Mouse (Mus musculus) C2C12 (cell line): ENCODE measurements around the gene Krt86. TPM values are rescaled to one million over a fixed set of nuclear protein-coding genes. Genes with fewer than 3 reads are reported as not detected.

Experiments used
- H3K27me3 ChIP-seq: one replicate; pipeline ENCODE4 v1.6.1; 2011; ENCODE audit not compliant: control insufficient read depth, insufficient read depth, insufficient read length
- H3K36me3 ChIP-seq: one replicate; pipeline ENCODE4 v1.6.1; 2011; ENCODE audit not compliant: control insufficient read depth, insufficient read depth
- H3K4me3 ChIP-seq: one replicate; pipeline ENCODE4 v1.5.1; 2011; ENCODE audit warnings: mild to moderate bottlenecking, control low read depth; ENCODE audit not compliant: poor library complexity, insufficient read depth, severe bottlenecking
- H3K79me2 ChIP-seq: one replicate; pipeline ENCODE4 v1.6.1; 2011; ENCODE audit not compliant: control insufficient read depth, insufficient read depth
- H3K79me3 ChIP-seq: one replicate; pipeline ENCODE4 v1.6.1; 2011; ENCODE audit warnings: low read depth, control low read depth
- H3ac ChIP-seq: one replicate; pipeline ENCODE3; 2011; ENCODE audit warnings: low read depth; ENCODE audit not compliant: control insufficient read depth, insufficient read length
- CEBPB ChIP-seq: IDR thresholded peaks from one replicate; pipeline ENCODE4 v1.6.1; 2011; ENCODE audit warnings: low read depth, mild to moderate bottlenecking, control low read depth, moderate library complexity
- CTCF ChIP-seq: IDR thresholded peaks from one replicate; pipeline ENCODE4 v1.5.1; 2011; ENCODE audit not compliant: control insufficient read depth, insufficient read depth, insufficient read length
- FOSL1 ChIP-seq: IDR thresholded peaks from one replicate; pipeline ENCODE4 v1.8.0; 2011; ENCODE audit warnings: mild to moderate bottlenecking, low read length; ENCODE audit not compliant: poor library complexity, insufficient read depth, severe bottlenecking
- MAX ChIP-seq: IDR thresholded peaks from one replicate; pipeline ENCODE4 v1.6.1; 2011; ENCODE audit warnings: mild to moderate bottlenecking, control low read depth
- MYOD1 ChIP-seq: IDR thresholded peaks from one replicate; pipeline ENCODE4 v1.6.1; 2011; ENCODE audit warnings: low read depth; ENCODE audit not compliant: control insufficient read depth, insufficient read length
- MYOG ChIP-seq: IDR thresholded peaks from one replicate; pipeline ENCODE4 v1.6.1; 2011; ENCODE audit not compliant: control insufficient read depth, insufficient read length; ENCODE audit errors: extremely low read depth
- USF1 ChIP-seq: IDR thresholded peaks from one replicate; pipeline ENCODE4 v1.6.1; 2011; ENCODE audit warnings: low read depth, mild to moderate bottlenecking, control low read depth, moderate library complexity
- polyA plus RNA-seq: library from polyadenylated mRNA; unstranded; fragments of >200 nt; fragmentation: generic; extraction: Trizol; gene quantifications from one replicate; pipeline ENCODE4 v1.2.1, GENCODE M21; 2012; ENCODE audit warnings: missing spikeins

Krt86 gene
- polyA plus RNA-seq, 1 experiment: not detected

GRCm38 (mm10) chr15:101447444-101447843 lies 25.8 kb upstream of the Krt86 start, which contains the start of gene Krt88:
Gene Krt88 (plus strand): TSS chr15:101447744.
- TF ChIP-seq MYOG: no peak
- no peak for TF ChIP-seq MAX
- no peak for TF ChIP-seq MYOD1
- TF ChIP-seq CTCF: no peak
- no peak for TF ChIP-seq FOSL1
- no peak for TF ChIP-seq USF1
- TF ChIP-seq CEBPB: no peak
- no peak within 1 kb of the TSS for H3ac ChIP-seq
- no peaks in the 10 kb centered on the region for H3K79me2 ChIP-seq
- no peaks in the 10 kb centered on the region for H3K79me3 ChIP-seq
- no peaks in the 10 kb centered on the region for H3K36me3 ChIP-seq
- H3K27me3 ChIP-seq: peaks cover 20% of the 10 kb centered on the region
- H3K4me3 ChIP-seq: no peak within 1 kb of the TSS

DNA sequence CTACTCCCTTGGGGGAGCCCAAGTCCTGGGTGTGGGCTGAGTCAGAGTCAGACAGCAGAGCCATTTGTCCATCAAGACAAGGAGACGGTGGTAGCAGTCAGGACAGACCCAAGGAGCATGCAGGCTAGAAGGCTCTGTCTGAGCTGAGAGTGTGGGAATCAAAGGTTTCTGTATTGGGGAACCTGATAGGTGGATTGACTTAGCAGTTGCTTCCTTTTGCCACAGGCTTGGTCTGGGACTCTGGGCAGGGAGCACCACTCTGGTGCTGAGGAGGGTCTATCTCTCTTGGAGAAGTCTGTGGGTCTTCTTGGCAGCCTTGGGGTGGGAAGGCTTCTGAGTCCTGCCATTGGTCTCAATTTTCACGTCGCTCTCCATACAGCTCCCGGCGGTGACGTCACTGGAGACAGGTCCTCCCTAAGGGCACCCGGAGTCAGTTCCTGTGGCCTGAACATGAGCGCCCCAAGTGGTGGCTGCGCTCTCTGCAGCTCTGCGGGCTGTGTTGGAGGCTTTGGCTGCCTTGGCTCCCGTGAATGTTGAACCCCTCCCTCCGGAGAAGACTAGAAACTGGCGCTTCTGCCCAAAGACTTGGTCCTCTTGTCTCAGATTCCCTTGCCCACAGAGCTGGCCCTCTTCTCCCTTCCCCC lies 20.1 kb upstream of the Krt86 start:
- no peak overlapping the region for H3K4me3 ChIP-seq
- no peaks in the 10 kb centered on the region for H3K79me3 ChIP-seq
- H3K27me3 ChIP-seq: peaks cover 7% of the 10 kb centered on the region
- H3K36me3 ChIP-seq: no peaks in the 10 kb centered on the region
- no peaks in the 10 kb centered on the region for H3K79me2 ChIP-seq
- TF ChIP-seq MYOD1 (no peak), CEBPB (no peak), CTCF (peak; percentile 81), FOSL1 (peak; percentile 18), MAX (peak; percentile 14)
- no peak overlapping the region for H3ac ChIP-seq

DNA sequence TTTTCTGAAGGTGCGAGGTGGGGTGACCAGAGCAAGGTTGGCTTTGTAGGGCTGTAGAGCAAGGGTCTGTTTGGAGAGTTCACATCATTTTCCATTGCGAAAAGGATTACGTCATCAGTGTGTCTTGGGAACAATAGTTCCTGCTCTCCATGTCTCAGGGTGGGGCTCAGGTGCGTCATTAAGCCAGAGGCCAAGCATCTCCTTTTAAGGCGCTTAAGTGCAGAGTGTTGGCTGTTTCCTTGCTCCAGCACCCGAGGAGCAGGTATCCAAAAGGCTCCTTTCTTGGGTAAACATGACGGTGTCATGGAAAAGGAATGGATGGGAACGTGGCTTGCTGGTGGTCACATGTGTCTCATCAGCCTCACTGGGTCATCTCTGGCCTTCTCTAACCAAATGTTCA lies 18.5 kb upstream of the Krt86 start:
- Histone ChIP-seq H3ac (peak overlapping the region; percentile 8), H3K4me3 (no peak overlapping the region), H3K79me3 (no peaks in the 10 kb centered on the region), H3K27me3 (no peaks in the 10 kb centered on the region), H3K36me3 (no peaks in the 10 kb centered on the region), H3K79me2 (no peaks in the 10 kb centered on the region)
- peak; percentile 73 for TF ChIP-seq CEBPB
- TF ChIP-seq MYOG: no peak
- TF ChIP-seq USF1: peak; percentile 23
- TF ChIP-seq FOSL1: no peak

- peak; percentile 59 for TF ChIP-seq MYOD1
- TF ChIP-seq FOSL1: peak; percentile 88
- no peak for TF ChIP-seq CEBPB
- TF ChIP-seq CTCF: no peak
- peak; percentile 83 for TF ChIP-seq MAX
- TF ChIP-seq MYOG: no peak
- TF ChIP-seq USF1: no peak
- no peak overlapping the region for H3K4me3 ChIP-seq
- no peaks in the 10 kb centered on the region for H3K27me3 ChIP-seq
- H3K79me3 ChIP-seq: no peaks in the 10 kb centered on the region
- H3ac ChIP-seq: peak overlapping the region; percentile 8
- no peaks in the 10 kb centered on the region for H3K79me2 ChIP-seq
- H3K36me3 ChIP-seq: no peaks in the 10 kb centered on the region
These were observed 18.0 kb upstream of the Krt86 start for GRCm38 (mm10) chr15:101455292-101455691.

DNA sequence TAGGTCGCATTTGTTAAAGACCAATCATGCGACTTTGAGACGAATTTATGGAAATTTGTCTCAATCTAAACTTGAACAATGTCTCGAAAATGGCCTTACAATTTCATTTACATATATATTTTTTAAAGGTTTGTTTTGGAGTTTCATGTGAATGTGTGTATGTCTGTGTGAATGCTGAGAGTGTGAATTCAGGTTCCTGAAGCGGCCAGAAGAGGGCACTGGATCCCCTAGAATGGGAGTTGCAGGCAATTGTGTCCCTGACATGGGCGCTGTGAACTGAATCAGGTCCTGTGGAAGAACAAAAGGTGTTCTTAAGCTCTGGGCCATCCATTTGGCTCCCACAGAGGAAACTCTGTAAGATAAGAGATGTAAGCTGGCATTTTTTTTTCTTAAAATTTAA lies 17.4 kb upstream of the Krt86 start:
- no peaks in the 10 kb centered on the region for H3K36me3 ChIP-seq
- H3K79me2 ChIP-seq: no peaks in the 10 kb centered on the region
- no peak overlapping the region for H3K4me3 ChIP-seq
- no peak overlapping the region for H3ac ChIP-seq
- H3K79me3 ChIP-seq: no peaks in the 10 kb centered on the region
- peaks cover 1% of the 10 kb centered on the region for H3K27me3 ChIP-seq
- TF ChIP-seq CEBPB: no peak
- no peak for TF ChIP-seq FOSL1
- no peak for TF ChIP-seq USF1
- no peak for TF ChIP-seq MAX
- no peak for TF ChIP-seq MYOD1
- TF ChIP-seq CTCF: no peak
- TF ChIP-seq MYOG: no peak

DNA sequence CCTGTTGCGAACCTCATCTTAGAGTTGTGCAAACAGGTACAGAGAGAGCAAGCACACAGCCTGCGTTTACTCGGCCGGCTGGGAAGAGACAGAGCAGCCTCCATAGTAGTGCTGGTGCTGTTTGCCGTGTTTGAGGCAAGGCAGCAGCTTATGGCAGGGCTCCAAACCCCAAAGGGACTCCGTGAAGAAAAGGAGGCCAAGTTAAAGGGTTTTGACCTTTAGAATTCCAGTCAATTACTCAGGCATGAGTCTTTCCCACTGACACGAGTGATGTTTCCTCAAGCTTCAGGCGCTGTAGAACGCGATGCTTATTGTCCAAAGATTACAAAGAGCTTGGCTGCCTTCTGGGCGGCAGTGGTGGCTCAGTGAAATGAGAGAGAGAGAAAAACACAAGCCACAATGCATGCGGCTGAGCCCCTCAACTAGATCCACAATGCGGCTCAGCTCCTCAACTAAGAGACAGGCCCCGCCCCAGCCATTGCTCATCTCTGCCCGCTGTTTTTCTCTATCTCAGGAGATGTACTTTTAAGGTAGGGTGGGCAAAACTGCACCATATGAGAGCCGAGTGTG lies 14.8 kb upstream of the Krt86 start:
- H3K79me2 ChIP-seq: no peaks in the 10 kb centered on the region
- no peak overlapping the region for H3K4me3 ChIP-seq
- H3K36me3 ChIP-seq: no peaks in the 10 kb centered on the region
- H3K79me3 ChIP-seq: no peaks in the 10 kb centered on the region
- TF ChIP-seq CTCF (no peak), FOSL1 (peak; percentile 33), MYOD1 (no peak), CEBPB (no peak), USF1 (no peak), MYOG (no peak), MAX (peak; percentile 68)
- no peak overlapping the region for H3ac ChIP-seq
- peaks cover 17% of the 10 kb centered on the region for H3K27me3 ChIP-seq
